Mouse (Mus musculus) lung, adult 2 months (tissue): Measurements from ENCODE around the gene Mad1l1.

ENCODE experiments used
- CTCF ChIP-seq: fragments of 200-500 bp; IDR thresholded peaks from 2 replicates; pipeline ENCODE4 v1.5.1; 2011; ENCODE audit warnings: mild to moderate bottlenecking, low read length, control low read depth; ENCODE audit not compliant: insufficient read depth
- POLR2A ChIP-seq: fragments of 200-500 bp; IDR thresholded peaks from 2 replicates; pipeline ENCODE4 v1.6.1; 2011; ENCODE audit warnings: low read depth, mild to moderate bottlenecking, control low read depth, low read length, borderline replicate concordance; ENCODE audit errors: extremely low read depth

GRCm38 (mm10) chr5:140150136-140150535, 171.2 kb downstream of the Mad1l1 start:
- TF ChIP-seq CTCF (no peak), POLR2A (no peak)
